Mouse (Mus musculus) kidney, embryonic 14.5 days (tissue): Measurements from ENCODE around the gene Pno1. TPM values are rescaled to one million over a fixed set of nuclear protein-coding genes. Genes with fewer than 3 reads are reported as not detected.

Experiments used
- ATAC-seq: fragments of 200-750 bp; cut with Nextera tagmentation; 2 replicates; pipeline ENCODE4 v1.8.0; 2017; ENCODE audit warnings: moderate number of reproducible peaks, mild to moderate bottlenecking, moderate TSS enrichment, moderate library complexity; ENCODE audit not compliant: low FRiP score, low TSS enrichment
- H3K27ac ChIP-seq: fragments of 300-500 bp; sonication (generic); 2 replicates; pipeline ENCODE4 v1.5.1; 2014; ENCODE audit warnings: low read depth, mild to moderate bottlenecking, low read length, moderate library complexity, mixed read lengths
- H3K27me3 ChIP-seq: fragments of 300-500 bp; sonication (generic); 2 replicates; pipeline ENCODE4 v1.6.1; 2014; ENCODE audit warnings: mild to moderate bottlenecking, low read length; ENCODE audit not compliant: control insufficient read depth, insufficient read depth
- H3K36me3 ChIP-seq: fragments of 300-500 bp; sonication (generic); 2 replicates; pipeline ENCODE4 v1.6.1; 2014; ENCODE audit warnings: low read length, mixed read lengths; ENCODE audit not compliant: control insufficient read depth, insufficient read depth
- H3K4me1 ChIP-seq: fragments of 300-500 bp; sonication (generic); 2 replicates; pipeline ENCODE4 v1.6.1; 2014; ENCODE audit warnings: low read length, mixed read lengths; ENCODE audit not compliant: control insufficient read depth, insufficient read depth
- H3K4me2 ChIP-seq: fragments of 300-500 bp; sonication (generic); replicated peaks from 2 replicates; pipeline ENCODE4 v1.6.1; 2014; ENCODE audit warnings: low read depth, mild to moderate bottlenecking, low read length
- H3K4me3 ChIP-seq: fragments of 300-500 bp; sonication (generic); 2 replicates; pipeline ENCODE4 v1.5.1; 2014; ENCODE audit warnings: mild to moderate bottlenecking, low read length
- H3K9ac ChIP-seq: fragments of 300-500 bp; sonication (generic); 2 replicates; pipeline ENCODE4 v1.6.1; 2014; ENCODE audit warnings: low read depth, mild to moderate bottlenecking, low read length, moderate library complexity
- H3K9me3 ChIP-seq: fragments of 300-500 bp; sonication (generic); 2 replicates; pipeline ENCODE4 v1.6.1; 2016; ENCODE audit warnings: low read length; ENCODE audit not compliant: control insufficient read depth
- WGBS: fragments of 180-500 bp; shearing (Covaris S2); extraction: QIAGEN DNeasy Blood & Tissue Kit; methylation state at CpG from one replicate; pipeline ENCODE4 v1.1.7; 2014; 5-methylcytosine and 5-hydroxymethylcytosine counted together
- polyA plus RNA-seq: library from polyadenylated mRNA; unstranded; fragments of >200 nt; fragmentation: Nextera tagmentation; extraction: Ambion mirVana; gene quantifications from 2 replicates; pipeline ENCODE4 v1.2.1, GENCODE M21; 2014

The Pno1 gene
- polyA plus RNA-seq, 1 experiment from 2014 or later, result 93.0 TPM

GRCm38 (mm10) chr11:17188786-17189185 is 22.6 kb downstream of the Pno1 start:
- H3K9ac ChIP-seq, result no peak overlapping the region
- H3K9me3 ChIP-seq, result no peaks in the 10 kb centered on the region
- no peaks in the 10 kb centered on the region for H3K4me1 ChIP-seq
- H3K4me3 ChIP-seq, result no peak overlapping the region
- WGBS, result 63% methylated on average over 3 of the region's 3 CpGs
- no peak overlapping the region for H3K27ac ChIP-seq
- ATAC-seq, result no peak
- no peak overlapping the region for H3K4me2 ChIP-seq
- no peaks in the 10 kb centered on the region; the same call in 1 of the 2 replicates for H3K36me3 ChIP-seq
- H3K27me3 ChIP-seq, result no peaks in the 10 kb centered on the region

GRCm38 (mm10) chr11:17187649-17188048 is 23.7 kb downstream of the Pno1 start:
- H3K9me3 ChIP-seq, result no peaks in the 10 kb centered on the region
- H3K27me3 ChIP-seq, result no peaks in the 10 kb centered on the region
- H3K36me3 ChIP-seq, result no peaks in the 10 kb centered on the region; the same call in 1 of the 2 replicates
- H3K4me3 ChIP-seq, result no peak overlapping the region
- H3K4me1 ChIP-seq, result no peaks in the 10 kb centered on the region
- H3K27ac ChIP-seq, result no peak overlapping the region
- no peak overlapping the region for H3K4me2 ChIP-seq
- no peak overlapping the region for H3K9ac ChIP-seq
- no peak for ATAC-seq
- WGBS, result 90% methylated on average over 3 of the region's 3 CpGs

- Histone ChIP-seq H3K27me3 (no peaks in the 10 kb centered on the region), H3K4me1 (no peaks in the 10 kb centered on the region), H3K9me3 (no peaks in the 10 kb centered on the region), H3K4me2 (no peak overlapping the region), H3K36me3 (no peaks in the 10 kb centered on the region; the same call in 1 of the 2 replicates), H3K9ac (no peak overlapping the region), H3K27ac (no peak overlapping the region), H3K4me3 (no peak overlapping the region)
- no peak for ATAC-seq
- 97% methylated on average over 2 of the region's 2 CpGs for WGBS
Observed at GRCm38 (mm10) chr11:17183165-17183564, 28.2 kb downstream of the Pno1 start.

- Histone ChIP-seq H3K27me3 (no peaks in the 10 kb centered on the region), H3K9me3 (no peaks in the 10 kb centered on the region), H3K9ac (no peak within 1 kb of the TSS), H3K27ac (no peak within 1 kb of the TSS), H3K36me3 (no peaks in the 10 kb centered on the region), H3K4me3 (no peak within 1 kb of the TSS), H3K4me2 (no peak within 1 kb of the TSS), H3K4me1 (no peaks in the 10 kb centered on the region)
- ATAC-seq, result no peak
- WGBS, result 85% methylated on average over 3 of the region's 3 CpGs
Observed at GRCm38 (mm10) chr11:17181807-17182206, 29.6 kb downstream of the Pno1 start, which contains the start of gene Wdr92. Gene Wdr92 (plus strand): TSS chr11:17182107.

GRCm38 (mm10) chr11:17180753-17181152 is 30.6 kb downstream of the Pno1 start:
- no peak overlapping the region for H3K27ac ChIP-seq
- ATAC-seq, result no peak
- H3K4me1 ChIP-seq, result no peaks in the 10 kb centered on the region
- no peaks in the 10 kb centered on the region for H3K27me3 ChIP-seq
- no peaks in the 10 kb centered on the region for H3K9me3 ChIP-seq
- no peaks in the 10 kb centered on the region for H3K36me3 ChIP-seq
- H3K4me3 ChIP-seq, result no peak overlapping the region
- no peak overlapping the region for H3K4me2 ChIP-seq
- 82% methylated on average over 3 of the region's 3 CpGs for WGBS
- H3K9ac ChIP-seq, result no peak overlapping the region

- no peak overlapping the region for H3K27ac ChIP-seq
Observed at GRCm38 (mm10) chr11:17176638-17177037, 34.7 kb downstream of the Pno1 start.

GRCm38 (mm10) chr11:17172300-17172699 is 39.1 kb downstream of the Pno1 start:
- no peak overlapping the region for H3K27ac ChIP-seq
- WGBS, result 93% methylated on average over 4 of the region's 4 CpGs
- peaks cover 2% of the 10 kb centered on the region; the same call in 1 of the 2 replicates for H3K9me3 ChIP-seq
- H3K27me3 ChIP-seq, result no peaks in the 10 kb centered on the region
- H3K36me3 ChIP-seq, result no peaks in the 10 kb centered on the region
- H3K4me2 ChIP-seq, result no peak overlapping the region
- no peaks in the 10 kb centered on the region for H3K4me1 ChIP-seq
- ATAC-seq, result no peak
- no peak overlapping the region for H3K4me3 ChIP-seq
- no peak overlapping the region for H3K9ac ChIP-seq

More at GRCm38 (mm10) chr11:17176638-17177037, 34.7 kb downstream of the Pno1 start:
- WGBS, result 91% methylated on average over 1 of the region's 1 CpGs
- H3K4me1 ChIP-seq, result no peaks in the 10 kb centered on the region
- no peak overlapping the region for H3K4me2 ChIP-seq
- no peaks in the 10 kb centered on the region for H3K27me3 ChIP-seq
- peaks cover 2% of the 10 kb centered on the region; the same call in 1 of the 2 replicates for H3K9me3 ChIP-seq
- H3K4me3 ChIP-seq, result no peak overlapping the region
- ATAC-seq, result no peak
- no peaks in the 10 kb centered on the region for H3K36me3 ChIP-seq
- no peak overlapping the region for H3K9ac ChIP-seq

- H3K36me3 ChIP-seq, result no peaks in the 10 kb centered on the region
- no peak overlapping the region for H3K4me2 ChIP-seq
- no peak overlapping the region for H3K27ac ChIP-seq
- H3K4me3 ChIP-seq, result no peak overlapping the region
- H3K9ac ChIP-seq, result no peak overlapping the region
- H3K4me1 ChIP-seq, result no peaks in the 10 kb centered on the region
- H3K27me3 ChIP-seq, result no peaks in the 10 kb centered on the region
- H3K9me3 ChIP-seq, result peaks cover 2% of the 10 kb centered on the region; the same call in 1 of the 2 replicates
- WGBS, result 96% methylated on average over 1 of the region's 1 CpGs
- ATAC-seq, result no peak
Observed at GRCm38 (mm10) chr11:17170938-17171729, 40.2 kb downstream of the Pno1 start.

GRCm38 (mm10) chr11:17169262-17169661 is 42.1 kb downstream of the Pno1 start:
- peaks cover 2% of the 10 kb centered on the region; the same call in 1 of the 2 replicates for H3K9me3 ChIP-seq
- 74% methylated on average over 2 of the region's 2 CpGs for WGBS
- no peak overlapping the region for H3K9ac ChIP-seq
- no peak for ATAC-seq
- H3K27ac ChIP-seq, result no peak overlapping the region
- peaks cover 7% of the 10 kb centered on the region for H3K4me1 ChIP-seq
- H3K4me3 ChIP-seq, result no peak overlapping the region
- no peak overlapping the region for H3K4me2 ChIP-seq
- H3K27me3 ChIP-seq, result no peaks in the 10 kb centered on the region
- no peaks in the 10 kb centered on the region for H3K36me3 ChIP-seq
